Mouse (Mus musculus) MEL-GATA-1-ER (cell line): ENCODE measurements around the gene Msantd2.

ENCODE experiments used
- DNase-seq: peaks from one replicate; pipeline ENCODE4 v3.0.0-alpha.2; 2012; ENCODE audit warnings: low read depth; ENCODE audit errors: extremely low read depth

The Msantd2 gene

DNA sequence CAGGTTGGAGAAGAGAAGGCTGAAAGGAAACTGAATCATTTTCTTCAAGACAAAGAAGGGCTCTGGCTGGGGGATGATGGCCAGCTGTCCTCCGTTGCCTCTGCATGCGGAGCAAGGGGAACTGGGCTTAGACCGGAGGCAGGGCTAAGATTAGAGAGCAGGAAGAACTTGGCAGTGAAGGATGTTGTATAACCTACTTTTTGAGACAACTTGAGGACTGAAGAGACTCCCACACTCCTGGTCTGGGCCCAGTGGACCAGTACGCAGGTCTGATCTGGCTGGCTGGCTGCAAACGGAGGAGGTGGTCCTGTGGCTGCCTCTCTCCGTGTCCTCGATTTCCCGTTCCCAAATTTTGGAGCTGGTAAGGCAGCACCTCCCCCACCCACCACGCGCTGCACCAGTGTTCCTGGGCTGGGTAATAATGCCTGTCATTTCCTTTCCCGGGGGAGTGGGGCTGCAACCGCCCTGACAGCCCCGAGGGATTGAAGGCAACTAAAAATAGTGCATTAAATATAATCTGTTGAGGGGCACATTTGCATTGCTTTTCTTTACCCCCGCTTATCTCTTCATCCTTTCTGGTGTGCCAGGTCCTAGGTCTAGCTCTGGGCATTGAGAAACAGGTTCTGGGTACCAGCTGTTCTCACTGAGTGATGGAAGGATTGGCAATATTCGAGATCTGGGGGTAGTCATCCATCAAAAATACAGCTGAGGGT is 78.9 kb downstream of the Msantd2 start:
- no peak for DNase-seq

- no peak for DNase-seq
Measured at GRCm38 (mm10) chr9:37568605-37569214, 79.6 kb downstream of the Msantd2 start.

GRCm38 (mm10) chr9:37569231-37569835 is 80.2 kb downstream of the Msantd2 start:
- no peak for DNase-seq

DNA sequence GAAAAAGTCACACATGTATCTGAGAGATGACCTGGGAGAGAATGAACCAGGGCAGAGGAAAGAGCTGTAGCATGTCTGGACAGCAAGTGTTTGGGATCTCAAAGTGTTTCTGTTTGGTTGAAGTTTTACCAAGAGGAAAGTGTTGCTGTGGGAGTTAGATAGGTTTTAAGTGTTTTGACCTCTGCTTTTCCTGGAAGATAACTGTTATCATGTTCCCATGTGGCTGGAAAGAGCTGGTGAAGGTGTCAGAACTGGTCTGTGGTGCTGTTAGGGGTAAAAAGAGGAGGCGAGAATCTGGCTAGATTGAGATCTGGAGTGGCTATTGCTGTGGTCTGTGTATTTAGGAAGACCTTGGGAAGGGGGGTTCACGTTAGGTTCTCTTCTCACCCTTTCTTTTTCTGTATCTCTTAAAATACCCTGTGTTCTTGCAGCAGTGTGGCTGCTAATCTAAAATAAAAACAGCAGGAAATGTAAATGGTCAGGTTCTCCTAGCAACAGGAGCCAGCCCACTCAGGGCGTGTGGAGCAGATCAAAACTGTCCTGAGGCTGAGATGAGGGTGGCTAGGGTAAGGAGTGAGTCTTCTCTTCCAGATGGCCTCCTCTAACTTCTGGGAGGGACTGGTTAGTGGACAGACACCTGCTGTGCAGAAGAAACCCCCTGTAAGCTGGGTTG is 83.2 kb downstream of the Msantd2 start:
- DNase-seq, result no peak
